9 mouse cellular contexts compared by ENCODE assay signal in genomic region chr6:86343656-86344055, GRCm38 (mm10). TPM values are rescaled to one million over a fixed set of nuclear protein-coding genes. Genes with fewer than 3 reads are reported as not detected.
A peak's percentile ranks its signal among the peaks of the same experiment; 100 is the strongest.
DNase-seq lines count a peak whose midpoint lies in the region; ATAC-seq lines count a peak whose summit lies in the region.
"Had no signal": no experiment of that assay in that cellular context is flagged by ENCODE, and none has a peak within 500 bp of the region (broad histone marks: within the 10 kb centered on the region; RNA-seq: fewer than 3 reads in every experiment).

No protein-coding gene starts in this region.

- H3K36me3 ChIP-seq in heart, embryonic 11.5 days (ENCODE audit: control insufficient read depth, insufficient read depth, low read length) = no peaks in the 10 kb centered on the region
- no peaks in the 10 kb centered on the region for H3K36me3 ChIP-seq in limb, embryonic 10.5 days

- H3K4me1 ChIP-seq in heart, embryonic 11.5 days (ENCODE audit: control insufficient read depth, insufficient read depth, low read length) = peaks cover 3% of the 10 kb centered on the region; the same call in 1 of the 2 replicates
- H3K4me1 ChIP-seq in limb, embryonic 10.5 days = peaks cover 14% of the 10 kb centered on the region

- no peaks in the 10 kb centered on the region for H3K9me3 ChIP-seq in heart, embryonic 11.5 days (replicated peaks; ENCODE audit: control insufficient read depth, low read length)
- H3K9me3 ChIP-seq in limb, embryonic 10.5 days (replicated peaks) = no peaks in the 10 kb centered on the region

- peak overlapping the region; percentile 46 for H3K4me2 ChIP-seq in heart, embryonic 11.5 days

- intact Hi-C loops in heart, postnatal 10 days (cut with DNase I) = no loop called here

- WGBS in heart, embryonic 11.5 days (ENCODE audit: insufficient replicate concordance) = 11% methylated on average over 7 of the region's 7 CpGs
- 26% methylated on average over 7 of the region's 7 CpGs for WGBS in limb, embryonic 10.5 days

- H3K27ac ChIP-seq in heart, embryonic 11.5 days (ENCODE audit: low read depth, low read length) = no peak overlapping the region
- H3K27ac ChIP-seq in limb, embryonic 10.5 days = 0 out of 2 replicates have a peak overlapping the region, but pooled peaks have one; percentile 46

- H3K4me3 ChIP-seq in heart, embryonic 11.5 days (ENCODE audit: low read depth, low read length) = no peak overlapping the region
- H3K4me3 ChIP-seq in limb, embryonic 10.5 days = no peak overlapping the region

- H3K27me3 ChIP-seq in heart, embryonic 11.5 days (ENCODE audit: control insufficient read depth, insufficient read depth, low read length) = no peaks in the 10 kb centered on the region
- no peaks in the 10 kb centered on the region for H3K27me3 ChIP-seq in limb, embryonic 10.5 days (ENCODE audit: low read depth, poor library complexity, severe bottlenecking)

- H3K9ac ChIP-seq in heart, embryonic 11.5 days (ENCODE audit: low read depth, low read length) = no peak overlapping the region

- no peak for ATAC-seq in heart, embryonic 11.5 days (replicated peaks; ENCODE audit: insufficient number of reproducible peaks, low FRiP score, low TSS enrichment)

- no peak for DNase-seq in heart, postnatal 10 days
- peak; percentile 36 to 45 for DNase-seq in right cerebral cortex, adult 2 months (ENCODE audit: low spot score in 2 of 2)
- DNase-seq in right cerebral cortex, postnatal 25 days = no peak
- no peak for DNase-seq in limb, embryonic 10.5 days (ENCODE audit: low spot score)
- DNase-seq in telencephalon, adult 2 months (ENCODE audit: low read depth, low spot score) = peak; percentile 44
- DNase-seq in adrenal gland, postnatal 25 days = no peak
- DNase-seq in layer of hippocampus, postnatal 25 days (ENCODE audit: extremely low spot score in 1 of 2, low spot score in 1 of 2) = no peak
- DNase-seq: adrenal gland, adult 2 months had no signal

RNA-seq across cellular contexts. Expression of gene Fam136a, which starts 21.8 kb away (rescaled TPM):
- polyA plus RNA-seq in heart, embryonic 11.5 days (2014; fragmentation: Nextera tagmentation; extraction: Ambion mirVana) = 118 and 127 TPM in 2 replicates
- 10 to 100 TPM; 26.4 to 31.3 TPM for total RNA-seq in heart, postnatal 10 days (2021)
- polyA plus RNA-seq in limb, embryonic 10.5 days (2016; fragmentation: Nextera tagmentation; extraction: Ambion mirVana) = 189 and 214 TPM in 2 replicates
- 114 and 132 TPM in 2 replicates for total RNA-seq in adrenal gland, postnatal 25 days (2021)
- total RNA-seq in layer of hippocampus, postnatal 25 days (2021) = 10 to 100 TPM; 32.8 TPM

RNA-seq across cellular contexts. Expression of gene Snrpg, which starts 27.4 kb away (rescaled TPM):
- 389 and 393 TPM in 2 replicates for polyA plus RNA-seq in heart, embryonic 11.5 days (2014; fragmentation: Nextera tagmentation; extraction: Ambion mirVana)
- total RNA-seq in heart, postnatal 10 days (2021) = 10 to 100 TPM; 64.9 to 74.6 TPM
- 932 and 987 TPM in 2 replicates for polyA plus RNA-seq in limb, embryonic 10.5 days (2016; fragmentation: Nextera tagmentation; extraction: Ambion mirVana)
- 378 and 463 TPM in 2 replicates for total RNA-seq in adrenal gland, postnatal 25 days (2021)
- total RNA-seq in layer of hippocampus, postnatal 25 days (2021) = 10 to 100 TPM; 77.8 to 78.4 TPM

RNA-seq across cellular contexts. Expression of gene Pcyox1, which starts 53.3 kb away (rescaled TPM):
- polyA plus RNA-seq in heart, embryonic 11.5 days (2014; fragmentation: Nextera tagmentation; extraction: Ambion mirVana) = 50.0 and 52.6 TPM in 2 replicates
- 10 to 100 TPM; 62.8 to 70.7 TPM for total RNA-seq in heart, postnatal 10 days (2021)
- 50.6 and 59.5 TPM in 2 replicates for polyA plus RNA-seq in limb, embryonic 10.5 days (2016; fragmentation: Nextera tagmentation; extraction: Ambion mirVana)
- 208 and 254 TPM in 2 replicates for total RNA-seq in adrenal gland, postnatal 25 days (2021)
- 100 to 1,000 TPM in 1 of 2 experiments, 10 to 100 TPM in 1; 96.7 to 126 TPM for total RNA-seq in layer of hippocampus, postnatal 25 days (2021)

Comparison
In these comparisons a context has a peak if more than half of its experiments do, and no peak if none do; other contexts are left out.
1. DNase-seq: peak in right cerebral cortex, adult 2 months (2 of 2) and telencephalon, adult 2 months (single experiment); none in heart, postnatal 10 days (0 of 2), right cerebral cortex, postnatal 25 days (single experiment), limb, embryonic 10.5 days (single experiment), adrenal gland, postnatal 25 days (single experiment) and layer of hippocampus, postnatal 25 days (0 of 2).